Mouse (Mus musculus) intestine, embryonic 15.5 days (tissue): ENCODE data around the gene Tmem110. TPM values are rescaled to one million over a fixed set of nuclear protein-coding genes. Genes with fewer than 3 reads are reported as not detected.
A peak's percentile ranks its signal among the peaks of the same experiment; 100 is the strongest.

ENCODE experiments used
- ATAC-seq: fragments of 200-750 bp; cut with Nextera tagmentation; 2 replicates; pipeline ENCODE4 v1.8.0; 2017; ENCODE audit warnings: moderate TSS enrichment, moderate library complexity
- H3K27ac ChIP-seq: fragments of 300-500 bp; sonication (generic); 2 replicates; pipeline ENCODE4 v1.5.1; 2015; ENCODE audit warnings: mild to moderate bottlenecking, inconsistent platforms
- H3K27me3 ChIP-seq: fragments of 300-500 bp; sonication (generic); replicated peaks from 2 replicates; pipeline ENCODE4 v1.6.1; 2015; ENCODE audit warnings: inconsistent platforms
- H3K36me3 ChIP-seq: fragments of 300-500 bp; sonication (generic); 2 replicates; pipeline ENCODE4 v1.6.1; 2015; ENCODE audit warnings: inconsistent platforms
- H3K4me1 ChIP-seq: fragments of 300-500 bp; sonication (generic); replicated peaks from 2 replicates; pipeline ENCODE4 v1.6.1; 2015; ENCODE audit warnings: inconsistent platforms
- H3K4me2 ChIP-seq: fragments of 300-500 bp; sonication (generic); replicated peaks from 2 replicates; pipeline ENCODE4 v1.6.1; 2015; ENCODE audit warnings: mild to moderate bottlenecking, inconsistent platforms
- H3K4me3 ChIP-seq: fragments of 300-500 bp; sonication (generic); replicated peaks from 2 replicates; pipeline ENCODE4 v1.5.1; 2015; ENCODE audit warnings: inconsistent platforms
- H3K9ac ChIP-seq: fragments of 300-500 bp; sonication (generic); 2 replicates; pipeline ENCODE4 v1.6.1; 2015; ENCODE audit warnings: inconsistent platforms
- H3K9me3 ChIP-seq: fragments of 300-500 bp; sonication (generic); 2 replicates; pipeline ENCODE4 v1.6.1; 2016; ENCODE audit warnings: inconsistent platforms
- WGBS: fragments of 180-500 bp; shearing (Covaris S2); methylation state at CpG from one replicate; pipeline ENCODE4 v1.1.7; 2015; 5-methylcytosine and 5-hydroxymethylcytosine counted together
- polyA plus RNA-seq: library from polyadenylated mRNA; unstranded; fragments of >200 nt; fragmentation: Nextera tagmentation; extraction: Ambion mirVana; gene quantifications from 2 replicates; pipeline ENCODE4 v1.2.1, GENCODE M21; 2015

Tmem110 gene
- 22.0 and 22.2 TPM in 2 replicates for polyA plus RNA-seq

GRCm38 (mm10) chr14:30825476-30826131, at the start of gene Tmem110:
TSS of gene Tmem110 (plus strand) at chr14:30825590.
- H3K4me1 ChIP-seq: peaks cover 33% of the 10 kb centered on the region
- peak within 1 kb of the TSS; percentile 93 for H3K4me3 ChIP-seq

GRCm38 (mm10) chr14:30784614-30785013, 40.8 kb upstream of the Tmem110 start:
- Histone ChIP-seq H3K4me1 (no peaks in the 10 kb centered on the region), H3K9ac (no peak overlapping the region), H3K9me3 (no peaks in the 10 kb centered on the region), H3K4me2 (no peak overlapping the region), H3K36me3 (no peaks in the 10 kb centered on the region), H3K27me3 (no peaks in the 10 kb centered on the region), H3K4me3 (no peak overlapping the region), H3K27ac (no peak overlapping the region)
- WGBS: 94% methylated on average over 6 of the region's 6 CpGs
- ATAC-seq: no peak

More at GRCm38 (mm10) chr14:30825476-30826131, at the start of gene Tmem110:
- H3K9me3 ChIP-seq: no peaks in the 10 kb centered on the region
- peak within 1 kb of the TSS; percentile 81 for H3K4me2 ChIP-seq
- H3K36me3 ChIP-seq: no peaks in the 10 kb centered on the region
- peak within 1 kb of the TSS; percentile 73 for H3K27ac ChIP-seq
- H3K27me3 ChIP-seq: no peaks in the 10 kb centered on the region
- H3K9ac ChIP-seq: peak within 1 kb of the TSS; percentile 91
- ATAC-seq: peak; percentile 98
- WGBS: under 1% methylated on average over 68 of the region's 68 CpGs

- no peak for ATAC-seq
Measured at GRCm38 (mm10) chr14:30789471-30789870, 35.9 kb upstream of the Tmem110 start.

GRCm38 (mm10) chr14:30792871-30793270, 32.5 kb upstream of the Tmem110 start:
- Histone ChIP-seq H3K9me3 (no peaks in the 10 kb centered on the region), H3K4me3 (no peak overlapping the region)

More at GRCm38 (mm10) chr14:30789471-30789870, 35.9 kb upstream of the Tmem110 start:
- H3K27ac ChIP-seq: no peak overlapping the region
- 65% methylated on average over 1 of the region's 1 CpGs for WGBS
- H3K9ac ChIP-seq: no peak overlapping the region
- H3K4me1 ChIP-seq: no peaks in the 10 kb centered on the region
- H3K9me3 ChIP-seq: no peaks in the 10 kb centered on the region
- no peak overlapping the region for H3K4me2 ChIP-seq
- no peaks in the 10 kb centered on the region for H3K27me3 ChIP-seq
- no peaks in the 10 kb centered on the region for H3K36me3 ChIP-seq
- no peak overlapping the region for H3K4me3 ChIP-seq

GRCm38 (mm10) chr14:30801756-30802155, 23.6 kb upstream of the Tmem110 start:
- 77% methylated on average over 2 of the region's 2 CpGs for whole genome bisulfite sequencing
- H3K36me3 ChIP-seq: peaks cover 4% of the 10 kb centered on the region; the same call in 1 of the 2 replicates
- H3K4me2 ChIP-seq: no peak overlapping the region
- no peaks in the 10 kb centered on the region for H3K9me3 ChIP-seq
- no peak overlapping the region for H3K4me3 ChIP-seq
- no peaks in the 10 kb centered on the region for H3K27me3 ChIP-seq
- no peak overlapping the region for H3K27ac ChIP-seq
- no peak for ATAC-seq
- H3K4me1 ChIP-seq: no peaks in the 10 kb centered on the region
- no peak overlapping the region for H3K9ac ChIP-seq

More at GRCm38 (mm10) chr14:30792871-30793270, 32.5 kb upstream of the Tmem110 start:
- Histone ChIP-seq H3K36me3 (peaks cover 7% of the 10 kb centered on the region; the same call in 1 of the 2 replicates), H3K9ac (no peak overlapping the region), H3K27ac (no peak overlapping the region), H3K4me2 (no peak overlapping the region), H3K4me1 (no peaks in the 10 kb centered on the region), H3K27me3 (no peaks in the 10 kb centered on the region)
- WGBS: 83% methylated on average over 3 of the region's 3 CpGs
- ATAC-seq: no peak

GRCm38 (mm10) chr14:30821136-30821535, 4.3 kb upstream of the Tmem110 start:
- H3K4me3 ChIP-seq: no peak overlapping the region
- no peaks in the 10 kb centered on the region for H3K27me3 ChIP-seq
- H3K36me3 ChIP-seq: 0 out of 2 replicates have a peak, but pooled peaks cover 7% of the 10 kb centered on the region
- H3K27ac ChIP-seq: no peak overlapping the region
- H3K4me2 ChIP-seq: no peak overlapping the region
- no peak for ATAC-seq
- WGBS: 76% methylated on average over 3 of the region's 3 CpGs
- no peak overlapping the region for H3K9ac ChIP-seq
- H3K4me1 ChIP-seq: peaks cover 4% of the 10 kb centered on the region
- H3K9me3 ChIP-seq: no peaks in the 10 kb centered on the region

GRCm38 (mm10) chr14:30824456-30824995, 864 bp upstream of the Tmem110 start:
- Histone ChIP-seq H3K27me3 (no peaks in the 10 kb centered on the region), H3K4me2 (no peak overlapping the region), H3K4me1 (peaks cover 33% of the 10 kb centered on the region), H3K9me3 (no peaks in the 10 kb centered on the region), H3K27ac (no peak overlapping the region), H3K36me3 (no peaks in the 10 kb centered on the region), H3K9ac (no peak overlapping the region), H3K4me3 (no peak overlapping the region)
- ATAC-seq: no peak
- WGBS: 47% methylated on average over 6 of the region's 6 CpGs

- Histone ChIP-seq H3K27ac (no peak overlapping the region), H3K9ac (no peak overlapping the region), H3K4me2 (peak overlapping the region; percentile 81), H3K4me1 (peaks cover 33% of the 10 kb centered on the region), H3K36me3 (no peaks in the 10 kb centered on the region), H3K27me3 (no peaks in the 10 kb centered on the region), H3K9me3 (no peaks in the 10 kb centered on the region), H3K4me3 (peak overlapping the region; percentile 93)
- 31% methylated on average over 5 of the region's 5 CpGs for WGBS
- peak; percentile 9 for ATAC-seq
Measured at GRCm38 (mm10) chr14:30825021-30825475, 342 bp upstream of the Tmem110 start.

GRCm38 (mm10) chr14:30826174-30827140, 1.1 kb downstream of the Tmem110 start:
- peak overlapping the region; percentile 91 for H3K9ac ChIP-seq
- H3K27ac ChIP-seq: no peak overlapping the region
- no peaks in the 10 kb centered on the region for H3K9me3 ChIP-seq
- ATAC-seq: peak; percentile 10; the same call in 1 of the 2 replicates
- H3K4me3 ChIP-seq: peak overlapping the region; percentile 93
- 17% methylated on average over 17 of the region's 17 CpGs for WGBS
- no peaks in the 10 kb centered on the region for H3K27me3 ChIP-seq
- H3K4me1 ChIP-seq: peaks cover 39% of the 10 kb centered on the region
- H3K4me2 ChIP-seq: peak overlapping the region; percentile 81
- no peaks in the 10 kb centered on the region for H3K36me3 ChIP-seq

GRCm38 (mm10) chr14:30827480-30827879, 2.1 kb downstream of the Tmem110 start:
- Histone ChIP-seq H3K4me2 (no peak overlapping the region), H3K4me3 (no peak overlapping the region), H3K36me3 (no peaks in the 10 kb centered on the region), H3K27ac (no peak overlapping the region), H3K27me3 (no peaks in the 10 kb centered on the region), H3K9me3 (no peaks in the 10 kb centered on the region), H3K9ac (no peak overlapping the region), H3K4me1 (peaks cover 42% of the 10 kb centered on the region)
- ATAC-seq: no peak
- WGBS: 70% methylated on average over 4 of the region's 4 CpGs

GRCm38 (mm10) chr14:30828077-30828476, 2.7 kb downstream of the Tmem110 start:
- no peak overlapping the region for H3K4me3 ChIP-seq
- ATAC-seq: no peak
- H3K4me1 ChIP-seq: peaks cover 42% of the 10 kb centered on the region
- 69% methylated on average over 4 of the region's 4 CpGs for WGBS
- no peaks in the 10 kb centered on the region for H3K9me3 ChIP-seq
- no peak overlapping the region for H3K9ac ChIP-seq
- no peaks in the 10 kb centered on the region for H3K36me3 ChIP-seq
- no peak overlapping the region for H3K27ac ChIP-seq
- H3K4me2 ChIP-seq: no peak overlapping the region
- H3K27me3 ChIP-seq: no peaks in the 10 kb centered on the region
